Comparison of ENCODE assay signal across 31 mouse cellular contexts in the genomic region with DNA sequence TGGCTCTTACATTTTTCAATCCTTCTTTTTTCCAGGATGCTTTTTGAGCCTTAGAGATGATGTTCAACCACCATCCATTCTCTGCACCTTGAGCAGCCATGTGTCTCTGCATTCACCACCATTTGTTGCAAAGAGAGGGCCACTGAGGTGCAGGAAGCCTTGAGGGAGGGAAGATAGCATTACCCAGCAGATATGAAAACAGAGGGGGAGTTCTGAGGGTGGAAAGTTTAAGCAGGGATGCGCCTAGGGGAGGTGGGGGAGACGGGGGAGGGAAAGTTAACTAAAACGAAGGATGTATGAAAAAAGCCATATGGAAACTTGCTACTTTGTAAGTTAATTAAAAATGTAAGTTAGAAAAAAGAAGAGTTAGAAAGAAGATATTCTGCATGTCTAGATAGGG.
"Had no signal": no experiment of that assay in that cellular context is flagged by ENCODE, and none has a peak within 500 bp of the region (broad histone marks: within the 10 kb centered on the region; RNA-seq: fewer than 3 reads in every experiment).

No protein-coding gene starts in this region.

- H3K27me3 ChIP-seq: limb, embryonic 12.5 days; limb, embryonic 13.5 days; limb, embryonic 15.5 days; liver, embryonic 12.5 days; liver, embryonic 13.5 days; liver, embryonic 15.5 days; lung, embryonic 15.5 days; midbrain, embryonic 12.5 days; midbrain, embryonic 13.5 days; midbrain, embryonic 15.5 days; neural tube, embryonic 12.5 days had no signal

- H3K4me3 ChIP-seq: limb, embryonic 10.5 days; limb, embryonic 12.5 days; limb, embryonic 13.5 days; limb, embryonic 15.5 days; liver, embryonic 12.5 days; liver, embryonic 13.5 days; liver, embryonic 15.5 days; lung, embryonic 15.5 days; megakaryocyte, embryonic 14.5 days; midbrain, embryonic 10.5 days; midbrain, embryonic 12.5 days; midbrain, embryonic 13.5 days; midbrain, embryonic 15.5 days; myocyte; neural tube, embryonic 12.5 days had no signal

- H3K27ac ChIP-seq: limb, embryonic 10.5 days; limb, embryonic 12.5 days; limb, embryonic 13.5 days; limb, embryonic 15.5 days; liver, embryonic 12.5 days; liver, embryonic 13.5 days; liver, embryonic 14.5 days; liver, embryonic 15.5 days; lung, embryonic 15.5 days; macrophage; midbrain, embryonic 10.5 days; midbrain, embryonic 12.5 days; midbrain, embryonic 13.5 days; midbrain, embryonic 15.5 days; neural tube, embryonic 12.5 days had no signal

- ATAC-seq: liver, embryonic 12.5 days; lung, postnatal 0 days; midbrain, embryonic 13.5 days; midbrain, embryonic 15.5 days; midbrain, embryonic 16.5 days had no signal

- H3K4me1 ChIP-seq: limb, embryonic 10.5 days; limb, embryonic 12.5 days; limb, embryonic 13.5 days; limb, embryonic 15.5 days; liver, embryonic 12.5 days; liver, embryonic 13.5 days; liver, embryonic 15.5 days; lung, embryonic 15.5 days; megakaryocyte, embryonic 14.5 days; midbrain, embryonic 10.5 days; midbrain, embryonic 12.5 days; midbrain, embryonic 13.5 days; midbrain, embryonic 15.5 days; neural tube, embryonic 12.5 days had no signal

- DNase-seq: left cerebral cortex, postnatal 4 days; liver; liver, embryonic 13.5 days; lung, adult 18-20 months; lung, adult 2 months; lung, embryonic 14.5 days; lung, postnatal 10 days; lung, postnatal 14 days; lung, postnatal 36 days; lung, postnatal 4 days; midbrain, embryonic 14.5 days had no signal

- H3K9ac ChIP-seq: limb, embryonic 12.5 days; limb, embryonic 13.5 days; limb, embryonic 15.5 days; liver, embryonic 12.5 days; liver, embryonic 13.5 days; liver, embryonic 14.5 days; liver, embryonic 15.5 days; lung, embryonic 14.5 days; lung, embryonic 15.5 days; midbrain, embryonic 12.5 days; midbrain, embryonic 13.5 days; midbrain, embryonic 15.5 days; neural tube, embryonic 12.5 days had no signal

- H3K9me3 ChIP-seq: limb, embryonic 10.5 days; limb, embryonic 12.5 days; limb, embryonic 13.5 days; limb, embryonic 15.5 days; liver, embryonic 12.5 days; liver, embryonic 13.5 days; liver, embryonic 15.5 days; lung, embryonic 15.5 days; megakaryocyte, embryonic 14.5 days; midbrain, embryonic 10.5 days; midbrain, embryonic 12.5 days; midbrain, embryonic 13.5 days; midbrain, embryonic 15.5 days; neural tube, embryonic 12.5 days had no signal

- H3K4me2 ChIP-seq: limb, embryonic 12.5 days; limb, embryonic 13.5 days; limb, embryonic 15.5 days; liver, embryonic 11.5 days; liver, embryonic 12.5 days; liver, embryonic 13.5 days; liver, embryonic 15.5 days; lung, embryonic 14.5 days; lung, embryonic 15.5 days; midbrain, embryonic 11.5 days; midbrain, embryonic 12.5 days; midbrain, embryonic 13.5 days; midbrain, embryonic 15.5 days; neural tube, embryonic 12.5 days had no signal

- H3K36me3 ChIP-seq: limb, embryonic 10.5 days; limb, embryonic 12.5 days; limb, embryonic 13.5 days; limb, embryonic 15.5 days; liver, embryonic 12.5 days; liver, embryonic 13.5 days; liver, embryonic 15.5 days; lung, embryonic 15.5 days; midbrain, embryonic 10.5 days; midbrain, embryonic 12.5 days; midbrain, embryonic 13.5 days; midbrain, embryonic 15.5 days; neural tube, embryonic 12.5 days had no signal
